Mouse (Mus musculus) kidney, adult 2 months (tissue): ENCODE measurements around the gene Fbxo10.

ENCODE experiments used
- CTCF ChIP-seq: fragments of 200-500 bp; conservative IDR thresholded peaks from 2 replicates; pipeline ENCODE4 v1.5.1; 2011; ENCODE audit warnings: low read depth, mild to moderate bottlenecking, control low read depth, low read length, moderate library complexity, mixed read lengths; ENCODE audit not compliant: insufficient read depth, insufficient read length
- POLR2A ChIP-seq: fragments of 200-500 bp; IDR thresholded peaks from one replicate; pipeline ENCODE4 v1.6.1; 2011; ENCODE audit warnings: low read depth, low read length, control low read depth

- no peak for TF ChIP-seq CTCF
- no peak for TF ChIP-seq POLR2A
Observed at GRCm38 (mm10) chr4:45064577-45064976, 19.8 kb downstream of the Fbxo10 start.
